Mouse (Mus musculus): Measurements from ENCODE around the gene Vmo1. TPM values are rescaled to one million over a fixed set of nuclear protein-coding genes. Genes with fewer than 3 reads are reported as not detected.
"Not testable (repeated sequence)": the region's sequence is repeated elsewhere in the genome, so short reads cannot be mapped to it uniquely, and the experiment has no call there.

Gene Vmo1
- total RNA-seq, 2 experiments from 2014 or later: not detected

- not testable (repeated sequence) for ATAC-seq (replicated peaks; ENCODE audit: poor library complexity, severe bottlenecking)
These were observed 9.0 kb upstream of the Vmo1 start for GRCm38 (mm10) chr11:70523306-70523989.

GRCm38 (mm10) chr11:70520178-70520769 is 5.9 kb upstream of the Vmo1 start:
- ATAC-seq (replicated peaks; ENCODE audit: poor library complexity, severe bottlenecking): no peak

GRCm38 (mm10) chr11:70518923-70519322 is 4.5 kb upstream of the Vmo1 start, which contains the start of gene Gltpd2:
Gene Gltpd2 (plus strand): TSS chr11:70519196.
- ATAC-seq (replicated peaks; ENCODE audit: poor library complexity, severe bottlenecking): no peak

- ATAC-seq (replicated peaks; ENCODE audit: poor library complexity, severe bottlenecking): no peak
These were observed 4.0 kb upstream of the Vmo1 start for GRCm38 (mm10) chr11:70518436-70518835.

- peak; percentile 68 for ATAC-seq (replicated peaks; ENCODE audit: poor library complexity, severe bottlenecking)
These were observed 1.9 kb upstream of the Vmo1 start for GRCm38 (mm10) chr11:70516352-70516751.

GRCm38 (mm10) chr11:70513520-70513919 is 896 bp downstream of the Vmo1 start:
- no peak for ATAC-seq (replicated peaks; ENCODE audit: poor library complexity, severe bottlenecking)

- ATAC-seq (replicated peaks; ENCODE audit: poor library complexity, severe bottlenecking): no peak
These were observed 1.6 kb downstream of the Vmo1 start for GRCm38 (mm10) chr11:70512709-70513342.

- no peak for ATAC-seq (replicated peaks; ENCODE audit: poor library complexity, severe bottlenecking)
These were observed 2.6 kb downstream of the Vmo1 start for GRCm38 (mm10) chr11:70511825-70512224.

- ATAC-seq (replicated peaks; ENCODE audit: poor library complexity, severe bottlenecking): no peak
These were observed 3.2 kb downstream of the Vmo1 start for GRCm38 (mm10) chr11:70511242-70511641.

- peak; percentile 55; the same call in 1 of the 2 replicates for ATAC-seq (replicated peaks; ENCODE audit: poor library complexity, severe bottlenecking)
These were observed 4.5 kb downstream of the Vmo1 start for GRCm38 (mm10) chr11:70509753-70510564.

GRCm38 (mm10) chr11:70506962-70507515 is 7.4 kb downstream of the Vmo1 start:
- ATAC-seq (replicated peaks; ENCODE audit: poor library complexity, severe bottlenecking): no peak

- ATAC-seq (replicated peaks; ENCODE audit: poor library complexity, severe bottlenecking): peak; percentile 79
These were observed 8.0 kb downstream of the Vmo1 start for GRCm38 (mm10) chr11:70506385-70506784.

GRCm38 (mm10) chr11:70504970-70505369 is 9.4 kb downstream of the Vmo1 start, which contains the start of gene Tm4sf5:
Gene Tm4sf5 (plus strand): TSS chr11:70505244.
- no peak for ATAC-seq (replicated peaks; ENCODE audit: poor library complexity, severe bottlenecking)

- ATAC-seq (replicated peaks; ENCODE audit: poor library complexity, severe bottlenecking): no peak
These were observed 12.4 kb downstream of the Vmo1 start for GRCm38 (mm10) chr11:70502018-70502417.

- no peak for ATAC-seq (replicated peaks; ENCODE audit: poor library complexity, severe bottlenecking)
These were observed 14.0 kb downstream of the Vmo1 start for GRCm38 (mm10) chr11:70500476-70500812.

GRCm38 (mm10) chr11:70499566-70500475 is 14.6 kb downstream of the Vmo1 start:
- no peak for ATAC-seq (replicated peaks; ENCODE audit: poor library complexity, severe bottlenecking)

GRCm38 (mm10) chr11:70489684-70490083 is 24.7 kb downstream of the Vmo1 start:
- ATAC-seq (replicated peaks; ENCODE audit: poor library complexity, severe bottlenecking): peak; percentile 99

GRCm38 (mm10) chr11:70489138-70489537 is 25.3 kb downstream of the Vmo1 start:
- 0 out of 2 replicates have a peak, but pooled peaks have one; percentile 22 for ATAC-seq (replicated peaks; ENCODE audit: poor library complexity, severe bottlenecking)

- no peak for ATAC-seq (replicated peaks; ENCODE audit: poor library complexity, severe bottlenecking)
These were observed 26.6 kb downstream of the Vmo1 start for GRCm38 (mm10) chr11:70487816-70488215.

Data from granulocyte monocyte progenitor cell, adult 5-6 weeks (primary cell).